Mouse (Mus musculus) retina, adult 2 months (tissue): ENCODE measurements at regions not wholly inside any gene's neighbourhood (a gene's known extent, or its start where the extent isn't known, plus 50 kb on each side); places are given as distances from the start of the nearest gene placed in this dataset.

Source experiments
- DNase-seq: peaks from one replicate; pipeline ENCODE4 v3.0.0-alpha.2; 2012; ENCODE audit warnings: low read depth, low spot score

GRCm38 (mm10) chr7:115290801-115291417, 547.4 kb downstream of the Insc start:
- DNase-seq: no peak

GRCm38 (mm10) chr7:115294655-115295230, 551.2 kb downstream of the Insc start:
- DNase-seq: no peak

- no peak for DNase-seq
Observed at GRCm38 (mm10) chr7:115300241-115300640, 556.7 kb downstream of the Insc start.

GRCm38 (mm10) chr7:115308377-115308776, 564.9 kb downstream of the Insc start:
- no peak for DNase-seq

- no peak for DNase-seq
Observed at GRCm38 (mm10) chr7:115310400-115311225, 567.1 kb downstream of the Insc start.

- DNase-seq: no peak
Observed at GRCm38 (mm10) chr7:115319504-115319903, 576.0 kb downstream of the Insc start.

- no peak for DNase-seq
Observed at GRCm38 (mm10) chr7:115322989-115323388, 579.5 kb downstream of the Insc start.

GRCm38 (mm10) chr7:115328300-115328699, 584.8 kb downstream of the Insc start:
- DNase-seq: no peak

- DNase-seq: no peak
Observed at GRCm38 (mm10) chr7:115331698-115332097, 588.2 kb downstream of the Insc start.

GRCm38 (mm10) chr7:115333046-115333577, 589.6 kb downstream of the Insc start:
- DNase-seq: no peak

- DNase-seq: no peak
Observed at GRCm38 (mm10) chr7:115335051-115335450, 591.6 kb downstream of the Insc start.

- DNase-seq: no peak
Observed at GRCm38 (mm10) chr7:115340155-115340554, 596.7 kb downstream of the Insc start.

- no peak for DNase-seq
Observed at GRCm38 (mm10) chr7:115341007-115341406, 597.5 kb downstream of the Insc start.

GRCm38 (mm10) chr7:115345749-115346148, 602.3 kb downstream of the Insc start:
- DNase-seq: no peak

- no peak for DNase-seq
Observed at GRCm38 (mm10) chr7:115358711-115359110, 615.2 kb downstream of the Insc start.

- DNase-seq: no peak
Observed at GRCm38 (mm10) chr7:115360142-115360541, 616.6 kb downstream of the Insc start.

GRCm38 (mm10) chr7:115362117-115362516, 618.6 kb downstream of the Insc start:
- DNase-seq: no peak

GRCm38 (mm10) chr7:115366910-115367309, 623.4 kb downstream of the Insc start:
- DNase-seq: no peak

GRCm38 (mm10) chr7:115371143-115371542, 627.6 kb downstream of the Insc start:
- DNase-seq: no peak

GRCm38 (mm10) chr7:115372921-115373320, 629.4 kb downstream of the Insc start:
- no peak for DNase-seq

GRCm38 (mm10) chr7:115373781-115374533, 630.5 kb downstream of the Insc start:
- DNase-seq: no peak

- no peak for DNase-seq
Observed at GRCm38 (mm10) chr7:115376067-115376466, 632.6 kb downstream of the Insc start.
